Mouse (Mus musculus) intestine, embryonic 15.5 days (tissue): ENCODE results near the gene Arid1b. TPM values are rescaled to one million over a fixed set of nuclear protein-coding genes. Genes with fewer than 3 reads are reported as not detected.

Experiments
- ATAC-seq: fragments of 200-750 bp; cut with Nextera tagmentation; 2 replicates; pipeline ENCODE4 v1.8.0; 2017; ENCODE audit warnings: moderate TSS enrichment, moderate library complexity
- H3K27ac ChIP-seq: fragments of 300-500 bp; sonication (generic); 2 replicates; pipeline ENCODE4 v1.5.1; 2015; ENCODE audit warnings: mild to moderate bottlenecking, inconsistent platforms
- H3K27me3 ChIP-seq: fragments of 300-500 bp; sonication (generic); replicated peaks from 2 replicates; pipeline ENCODE4 v1.6.1; 2015; ENCODE audit warnings: inconsistent platforms
- H3K36me3 ChIP-seq: fragments of 300-500 bp; sonication (generic); 2 replicates; pipeline ENCODE4 v1.6.1; 2015; ENCODE audit warnings: inconsistent platforms
- H3K4me1 ChIP-seq: fragments of 300-500 bp; sonication (generic); replicated peaks from 2 replicates; pipeline ENCODE4 v1.6.1; 2015; ENCODE audit warnings: inconsistent platforms
- H3K4me2 ChIP-seq: fragments of 300-500 bp; sonication (generic); replicated peaks from 2 replicates; pipeline ENCODE4 v1.6.1; 2015; ENCODE audit warnings: mild to moderate bottlenecking, inconsistent platforms
- H3K4me3 ChIP-seq: fragments of 300-500 bp; sonication (generic); replicated peaks from 2 replicates; pipeline ENCODE4 v1.5.1; 2015; ENCODE audit warnings: inconsistent platforms
- H3K9ac ChIP-seq: fragments of 300-500 bp; sonication (generic); 2 replicates; pipeline ENCODE4 v1.6.1; 2015; ENCODE audit warnings: inconsistent platforms
- H3K9me3 ChIP-seq: fragments of 300-500 bp; sonication (generic); 2 replicates; pipeline ENCODE4 v1.6.1; 2016; ENCODE audit warnings: inconsistent platforms
- WGBS: fragments of 180-500 bp; shearing (Covaris S2); methylation state at CpG from one replicate; pipeline ENCODE4 v1.1.7; 2015; 5-methylcytosine and 5-hydroxymethylcytosine counted together
- polyA plus RNA-seq: library from polyadenylated mRNA; unstranded; fragments of >200 nt; fragmentation: Nextera tagmentation; extraction: Ambion mirVana; gene quantifications from 2 replicates; pipeline ENCODE4 v1.2.1, GENCODE M21; 2015

The Arid1b gene
- polyA plus RNA-seq, 1 experiment from 2014 or later: 9.1 TPM

DNA sequence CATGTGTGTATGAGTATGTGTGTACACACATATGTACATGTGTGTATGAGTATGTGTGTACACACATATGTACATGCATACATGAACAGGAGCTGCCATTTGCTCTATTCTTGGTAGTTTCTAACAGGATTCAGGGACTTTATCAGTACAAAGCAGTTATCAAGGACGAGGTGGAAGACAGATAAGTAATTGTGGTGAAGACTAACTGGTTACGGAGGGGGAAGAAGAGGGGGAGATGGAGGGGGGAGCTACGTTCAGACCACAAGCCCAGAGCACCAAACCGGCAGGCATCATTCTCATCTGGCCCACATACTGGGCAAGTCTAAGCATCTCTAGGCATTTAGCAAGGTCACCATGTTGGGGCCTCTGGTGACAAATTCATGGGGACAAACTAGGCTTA is 230.8 kb downstream of the Arid1b start:
- Histone ChIP-seq H3K27ac (no peak overlapping the region), H3K4me3 (no peak overlapping the region), H3K9ac (no peak overlapping the region), H3K4me1 (peaks cover 40% of the 10 kb centered on the region), H3K4me2 (no peak overlapping the region), H3K36me3 (no peaks in the 10 kb centered on the region), H3K9me3 (no peaks in the 10 kb centered on the region), H3K27me3 (no peaks in the 10 kb centered on the region)
- WGBS: 80% methylated on average over 4 of the region's 4 CpGs
- no peak for ATAC-seq

DNA sequence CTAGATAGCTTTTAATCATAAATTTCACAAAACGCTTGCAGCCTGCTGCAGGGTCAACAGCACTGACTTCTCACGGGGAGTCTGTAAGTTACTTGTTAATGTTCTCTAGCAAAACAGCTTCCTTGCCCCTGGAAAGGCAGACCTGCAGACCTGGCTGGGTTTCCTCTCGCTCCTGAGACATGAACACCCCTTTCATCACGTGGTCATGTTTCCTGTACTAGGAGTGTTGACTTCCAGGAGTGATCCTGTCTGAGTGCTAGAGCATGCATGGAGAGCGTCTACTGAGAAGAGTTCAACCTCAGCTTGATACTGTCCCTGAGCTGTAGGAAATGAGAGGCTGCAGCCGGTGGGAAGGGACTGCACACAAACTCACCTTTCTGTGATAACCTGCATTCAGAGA is 233.0 kb downstream of the Arid1b start:
- Histone ChIP-seq H3K36me3 (no peaks in the 10 kb centered on the region), H3K9me3 (no peaks in the 10 kb centered on the region), H3K4me1 (peaks cover 27% of the 10 kb centered on the region), H3K4me2 (no peak overlapping the region), H3K9ac (no peak overlapping the region), H3K27me3 (no peaks in the 10 kb centered on the region), H3K4me3 (no peak overlapping the region), H3K27ac (no peak overlapping the region; the same call in 1 of the 2 replicates)
- 27% methylated on average over 6 of the region's 6 CpGs for WGBS
- peak; percentile 52; the same call in 1 of the 2 replicates for ATAC-seq

DNA sequence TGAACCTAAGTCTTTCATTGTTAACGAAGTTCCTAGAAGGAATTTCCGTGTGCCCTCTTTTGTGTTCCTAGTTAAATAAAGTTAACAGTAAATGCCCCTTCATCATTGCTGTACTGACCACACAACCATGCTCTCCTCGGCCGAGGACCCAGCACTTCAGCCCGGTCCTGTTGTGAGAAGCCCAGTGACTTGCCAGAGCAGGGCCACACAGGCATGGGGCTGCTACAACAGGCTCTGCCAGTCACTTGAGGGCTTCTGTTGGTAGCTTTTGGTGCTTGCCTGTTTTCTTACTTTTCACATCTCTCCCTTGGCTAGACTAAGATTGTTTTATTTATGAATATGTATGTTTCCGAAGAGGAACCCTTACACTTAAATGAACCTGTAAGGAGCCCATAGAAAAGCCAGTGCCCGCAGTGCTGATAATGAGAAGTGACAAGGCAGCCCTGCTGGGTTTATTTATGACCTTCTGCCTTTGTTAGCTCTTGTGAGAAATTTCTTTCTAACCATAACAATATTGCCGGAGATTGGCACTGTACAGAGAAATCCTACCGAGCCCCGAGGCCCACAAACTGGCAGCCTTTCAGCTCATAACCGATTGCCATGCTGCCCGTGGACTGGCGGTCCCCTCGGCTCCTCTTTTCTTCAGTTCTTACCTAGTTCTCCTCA is 234.0 kb downstream of the Arid1b start:
- no peaks in the 10 kb centered on the region for H3K9me3 ChIP-seq
- 64% methylated on average over 14 of the region's 14 CpGs for WGBS
- H3K27ac ChIP-seq: no peak overlapping the region
- no peaks in the 10 kb centered on the region for H3K36me3 ChIP-seq
- H3K27me3 ChIP-seq: no peaks in the 10 kb centered on the region
- no peak overlapping the region for H3K4me3 ChIP-seq
- no peak overlapping the region for H3K9ac ChIP-seq
- H3K4me2 ChIP-seq: no peak overlapping the region
- H3K4me1 ChIP-seq: peaks cover 27% of the 10 kb centered on the region
- 0 out of 2 replicates have a peak, but pooled peaks have one; percentile 1 for ATAC-seq

DNA sequence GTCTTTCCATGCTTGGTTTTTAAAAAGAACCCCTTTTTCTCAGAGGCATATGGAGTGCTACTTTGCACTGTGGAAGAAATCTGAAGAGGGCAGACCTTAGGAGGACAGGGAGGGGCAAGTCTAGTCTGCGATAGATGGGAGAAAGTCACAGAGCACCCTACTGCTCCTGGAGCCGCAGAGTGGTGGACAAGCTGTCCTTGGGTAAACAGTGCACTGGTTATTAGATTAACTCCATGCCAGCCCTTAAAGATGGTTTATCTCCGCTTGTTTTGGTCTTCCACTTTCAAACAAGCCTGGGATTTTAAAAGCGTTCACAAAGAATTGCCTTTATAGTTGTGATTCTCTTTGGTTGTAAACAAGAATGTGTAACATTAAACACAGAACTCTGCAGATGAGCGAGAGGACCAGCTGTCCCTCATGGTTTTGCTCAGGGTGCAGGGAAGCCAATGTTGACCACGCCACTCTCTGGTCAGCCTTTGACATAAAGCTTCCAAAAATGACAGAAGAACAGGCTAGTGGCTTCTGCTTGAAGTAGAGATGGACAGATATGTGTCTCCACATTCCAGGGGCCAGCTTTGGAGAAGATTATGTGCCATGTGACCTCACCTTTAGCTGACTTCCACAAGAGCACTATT is 234.6 kb downstream of the Arid1b start:
- no peak overlapping the region for H3K27ac ChIP-seq
- peaks cover 27% of the 10 kb centered on the region for H3K4me1 ChIP-seq
- peak; percentile 37; the same call in 1 of the 2 replicates for ATAC-seq
- WGBS: 36% methylated on average over 6 of the region's 6 CpGs
- H3K9ac ChIP-seq: no peak overlapping the region
- H3K27me3 ChIP-seq: no peaks in the 10 kb centered on the region
- no peaks in the 10 kb centered on the region for H3K36me3 ChIP-seq
- H3K9me3 ChIP-seq: no peaks in the 10 kb centered on the region
- no peak overlapping the region for H3K4me2 ChIP-seq
- no peak overlapping the region for H3K4me3 ChIP-seq

DNA sequence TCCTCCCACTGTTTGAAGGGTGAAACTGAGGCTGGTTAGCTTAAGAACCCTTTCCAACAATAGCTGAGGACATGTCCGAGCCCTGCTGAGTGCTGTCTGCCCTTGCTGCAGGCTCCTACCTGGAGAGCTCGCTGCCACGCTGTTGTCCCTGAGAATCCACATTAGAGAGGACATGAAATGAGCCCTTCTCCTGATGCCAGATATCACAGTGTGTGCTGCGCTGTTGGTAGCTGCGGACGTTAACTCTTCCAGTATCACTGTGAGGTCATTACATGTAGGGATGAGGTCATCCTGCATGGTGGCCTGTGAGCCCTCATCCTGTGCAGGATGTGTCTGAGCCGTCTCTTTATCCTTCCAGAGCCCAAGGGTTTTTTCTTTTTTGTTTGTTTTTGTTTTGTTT is 235.9 kb downstream of the Arid1b start:
- peaks cover 33% of the 10 kb centered on the region for H3K4me1 ChIP-seq
- H3K27me3 ChIP-seq: no peaks in the 10 kb centered on the region
- no peaks in the 10 kb centered on the region for H3K9me3 ChIP-seq
- 74% methylated on average over 7 of the region's 7 CpGs for WGBS
- H3K4me3 ChIP-seq: no peak overlapping the region
- no peaks in the 10 kb centered on the region for H3K36me3 ChIP-seq
- no peak overlapping the region for H3K4me2 ChIP-seq
- H3K27ac ChIP-seq: no peak overlapping the region
- no peak overlapping the region for H3K9ac ChIP-seq
- no peak for ATAC-seq

DNA sequence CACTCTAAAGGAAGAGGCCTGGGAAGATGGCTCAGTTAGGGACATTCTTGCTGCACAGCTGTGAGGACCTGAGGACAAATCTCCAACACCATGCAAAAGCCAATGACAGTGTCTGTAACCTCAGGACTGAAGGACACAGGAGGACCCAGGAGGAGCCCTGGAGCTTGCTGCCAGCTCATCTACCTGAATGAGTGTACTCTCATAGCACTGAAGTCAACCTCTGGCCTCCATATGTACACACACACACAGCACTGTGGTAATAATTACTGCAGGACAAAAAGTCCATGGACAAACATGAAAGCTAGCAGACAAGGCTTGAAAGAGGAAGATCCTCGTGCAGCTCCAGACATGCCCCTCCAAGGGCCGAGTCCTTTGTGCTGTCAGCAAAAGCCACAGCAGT is 238.0 kb downstream of the Arid1b start:
- Histone ChIP-seq H3K9ac (no peak overlapping the region), H3K4me2 (no peak overlapping the region), H3K4me1 (peaks cover 34% of the 10 kb centered on the region), H3K27ac (no peak overlapping the region), H3K27me3 (no peaks in the 10 kb centered on the region), H3K9me3 (no peaks in the 10 kb centered on the region), H3K36me3 (no peaks in the 10 kb centered on the region), H3K4me3 (no peak overlapping the region)
- WGBS: 37% methylated on average over 2 of the region's 2 CpGs
- ATAC-seq: no peak

DNA sequence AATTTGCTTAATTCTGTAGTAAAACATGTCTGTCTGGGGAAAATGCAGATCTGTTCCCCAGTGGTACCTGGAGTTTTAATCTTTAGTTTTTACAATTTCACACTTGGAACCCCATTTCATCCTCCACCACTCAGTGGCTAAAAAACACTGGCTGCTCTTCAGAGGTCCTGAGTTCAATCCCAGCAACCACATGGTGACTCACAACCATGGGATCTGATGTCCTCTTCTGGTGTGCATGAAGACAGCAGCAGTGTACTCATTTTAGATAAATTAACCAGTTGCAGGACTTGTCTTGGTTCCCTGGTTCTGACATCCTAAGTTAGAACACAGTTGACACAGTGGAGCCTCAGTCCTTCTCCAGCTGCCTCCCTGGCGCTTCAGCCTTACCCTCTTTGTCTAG is 239.9 kb downstream of the Arid1b start:
- no peaks in the 10 kb centered on the region for H3K27me3 ChIP-seq
- H3K9ac ChIP-seq: no peak overlapping the region
- WGBS: 95% methylated on average over 1 of the region's 1 CpGs
- H3K9me3 ChIP-seq: no peaks in the 10 kb centered on the region
- H3K27ac ChIP-seq: no peak overlapping the region
- peaks cover 39% of the 10 kb centered on the region for H3K4me1 ChIP-seq
- no peaks in the 10 kb centered on the region for H3K36me3 ChIP-seq
- ATAC-seq: no peak
- H3K4me2 ChIP-seq: no peak overlapping the region
- no peak overlapping the region for H3K4me3 ChIP-seq

DNA sequence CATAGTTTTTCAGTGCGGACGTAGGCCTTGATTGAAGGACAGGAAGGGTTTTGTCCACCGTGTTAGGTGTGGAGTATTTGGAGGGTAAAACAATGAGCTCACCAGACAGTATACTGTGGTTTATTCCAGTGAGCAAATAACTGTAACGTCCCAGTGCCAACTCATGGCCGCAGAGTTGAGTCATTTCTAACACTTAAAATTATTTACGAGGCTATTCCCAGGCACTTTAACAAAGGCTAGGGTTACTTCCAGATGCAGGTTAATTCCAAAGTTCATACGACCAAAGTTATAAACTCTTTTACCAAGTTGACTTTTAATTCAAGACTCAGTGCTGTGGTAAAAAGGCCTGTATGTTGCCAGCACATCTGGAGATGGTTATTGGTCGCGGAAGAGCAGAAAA is 240.9 kb downstream of the Arid1b start:
- Histone ChIP-seq H3K36me3 (no peaks in the 10 kb centered on the region), H3K9ac (no peak overlapping the region), H3K9me3 (no peaks in the 10 kb centered on the region), H3K27ac (no peak overlapping the region), H3K4me3 (no peak overlapping the region), H3K4me1 (peaks cover 36% of the 10 kb centered on the region), H3K4me2 (no peak overlapping the region), H3K27me3 (no peaks in the 10 kb centered on the region)
- ATAC-seq: no peak
- 66% methylated on average over 9 of the region's 9 CpGs for WGBS

DNA sequence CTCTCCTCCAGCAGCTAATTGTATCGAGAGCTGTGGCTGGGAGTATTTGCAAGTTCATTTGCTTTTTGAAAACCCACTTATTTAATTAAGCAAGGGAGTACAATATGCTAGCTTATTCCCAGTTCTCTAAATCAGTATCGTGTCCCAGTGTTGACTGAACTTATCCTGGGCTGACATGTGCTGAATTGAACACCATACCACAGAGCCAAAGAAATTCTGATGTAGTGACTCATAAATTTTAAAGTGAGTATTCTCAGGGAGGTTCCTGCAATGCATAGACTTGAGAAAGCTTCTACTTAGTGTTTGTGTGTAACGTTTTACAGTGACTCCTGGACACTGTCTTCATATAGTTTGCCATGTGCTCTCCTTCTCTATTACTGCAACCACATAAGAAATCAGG is 243.6 kb downstream of the Arid1b start:
- Histone ChIP-seq H3K27me3 (no peaks in the 10 kb centered on the region), H3K36me3 (no peaks in the 10 kb centered on the region), H3K4me1 (peaks cover 34% of the 10 kb centered on the region), H3K9me3 (no peaks in the 10 kb centered on the region), H3K4me2 (no peak overlapping the region), H3K27ac (no peak overlapping the region), H3K4me3 (no peak overlapping the region), H3K9ac (no peak overlapping the region)
- no peak for ATAC-seq
- 44% methylated on average over 3 of the region's 3 CpGs for WGBS

DNA sequence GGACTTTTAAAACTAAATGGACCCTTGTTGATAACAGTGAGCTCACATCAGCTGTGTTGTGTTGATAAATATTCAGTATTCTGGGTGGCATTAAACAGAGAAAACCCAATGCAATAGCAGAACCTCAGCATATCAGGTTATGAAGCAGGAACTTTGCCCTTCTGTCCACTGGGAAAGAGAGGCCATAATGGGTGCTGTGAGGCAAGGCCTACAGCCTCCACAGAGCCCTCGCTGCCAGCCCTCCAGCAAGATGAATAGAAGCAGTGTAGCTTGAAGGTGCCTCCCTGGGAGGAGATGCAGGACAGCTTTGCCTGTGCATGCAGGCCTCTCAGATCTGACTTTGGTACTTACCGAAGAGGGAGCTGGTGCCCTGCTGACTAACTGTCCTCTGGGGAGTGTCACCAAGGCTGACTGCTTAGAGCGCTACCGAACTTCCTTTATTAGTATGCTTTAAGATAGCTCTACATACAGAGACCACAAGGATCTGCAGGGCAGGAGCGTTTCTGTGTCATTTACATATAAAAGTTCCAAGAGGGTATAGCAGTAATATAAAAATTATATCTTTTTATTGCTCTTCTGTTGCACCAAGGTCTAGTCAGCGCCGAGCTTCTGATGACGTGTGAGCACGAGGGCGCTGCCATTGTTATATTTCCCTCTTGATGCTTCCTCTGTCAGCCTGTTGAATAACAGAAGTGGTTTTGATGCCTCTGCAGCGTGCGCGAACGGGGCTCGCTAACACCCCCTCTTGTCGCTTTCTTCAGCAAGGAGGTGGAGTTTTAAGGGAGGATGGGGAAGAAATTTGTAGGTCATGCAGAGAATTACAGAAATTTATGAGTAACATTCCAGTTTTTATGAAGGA is 244.5 kb downstream of the Arid1b start:
- Histone ChIP-seq H3K36me3 (no peaks in the 10 kb centered on the region), H3K4me2 (0 out of 2 replicates have a peak overlapping the region, but pooled peaks have one; percentile 6), H3K27ac (peak overlapping the region; percentile 40; the same call in 1 of the 2 replicates), H3K9me3 (no peaks in the 10 kb centered on the region), H3K27me3 (no peaks in the 10 kb centered on the region), H3K4me3 (no peak overlapping the region), H3K4me1 (peaks cover 34% of the 10 kb centered on the region), H3K9ac (no peak overlapping the region)
- WGBS: 69% methylated on average over 16 of the region's 16 CpGs
- peak; percentile 46; the same call in 1 of the 2 replicates for ATAC-seq

DNA sequence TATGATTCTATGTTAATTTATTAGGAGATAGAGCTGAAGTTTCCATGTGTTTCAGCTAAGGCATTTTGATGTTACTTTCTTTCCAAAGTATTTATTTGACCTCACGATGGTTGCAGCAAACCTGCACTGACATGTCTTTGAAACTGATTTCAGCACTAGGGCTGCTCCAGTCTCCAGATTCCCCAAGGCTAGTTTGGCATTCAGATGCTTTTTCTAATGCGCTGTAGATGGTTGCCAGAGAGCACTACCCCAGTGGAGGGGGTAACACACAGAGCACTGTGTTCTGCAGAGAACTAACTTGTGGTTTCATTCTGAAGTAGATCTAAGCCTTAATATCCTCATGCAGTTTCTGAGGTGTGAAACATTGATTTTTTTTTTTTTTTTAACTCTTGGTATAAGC is 250.4 kb downstream of the Arid1b start:
- ATAC-seq: no peak
- Histone ChIP-seq H3K27me3 (no peaks in the 10 kb centered on the region), H3K4me1 (peaks cover 19% of the 10 kb centered on the region), H3K27ac (no peak overlapping the region), H3K9me3 (no peaks in the 10 kb centered on the region), H3K36me3 (no peaks in the 10 kb centered on the region), H3K9ac (no peak overlapping the region), H3K4me3 (no peak overlapping the region), H3K4me2 (no peak overlapping the region)
- WGBS: 91% methylated on average over 2 of the region's 2 CpGs

DNA sequence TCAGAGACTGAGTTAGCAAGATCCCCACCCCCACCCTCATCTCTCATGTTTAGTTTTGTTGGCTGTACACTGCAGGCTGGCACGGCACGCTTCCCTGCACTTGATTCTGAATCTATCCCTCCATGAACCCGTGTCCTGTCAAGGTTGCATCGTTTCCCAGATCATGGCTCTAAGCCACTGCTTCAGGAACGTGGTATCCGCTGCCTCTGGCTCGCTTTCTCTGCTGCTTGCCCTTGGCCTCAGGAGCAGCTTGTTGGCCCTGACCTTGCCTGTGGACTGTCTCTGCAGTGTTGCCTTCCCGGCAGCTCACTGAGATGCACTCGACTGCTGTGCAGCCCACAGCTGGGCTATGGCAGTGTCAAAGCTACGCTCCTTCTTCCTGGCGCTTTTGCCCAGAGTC is 252.6 kb downstream of the Arid1b start:
- no peaks in the 10 kb centered on the region for H3K36me3 ChIP-seq
- no peaks in the 10 kb centered on the region for H3K9me3 ChIP-seq
- no peak overlapping the region for H3K4me2 ChIP-seq
- no peak overlapping the region for H3K4me3 ChIP-seq
- H3K27ac ChIP-seq: no peak overlapping the region
- H3K4me1 ChIP-seq: peaks cover 21% of the 10 kb centered on the region
- no peaks in the 10 kb centered on the region for H3K27me3 ChIP-seq
- 74% methylated on average over 11 of the region's 11 CpGs for WGBS
- no peak for ATAC-seq
- H3K9ac ChIP-seq: no peak overlapping the region
